Mouse (Mus musculus): ENCODE measurements at regions not wholly inside any gene's neighbourhood (a gene's known extent, or its start where the extent isn't known, plus 50 kb on each side); places are given as distances from the start of the nearest gene placed in this dataset.
"Not testable (repeated sequence)": the region's sequence is repeated elsewhere in the genome, so short reads cannot be mapped to it uniquely, and the experiment has no call there.

DNA sequence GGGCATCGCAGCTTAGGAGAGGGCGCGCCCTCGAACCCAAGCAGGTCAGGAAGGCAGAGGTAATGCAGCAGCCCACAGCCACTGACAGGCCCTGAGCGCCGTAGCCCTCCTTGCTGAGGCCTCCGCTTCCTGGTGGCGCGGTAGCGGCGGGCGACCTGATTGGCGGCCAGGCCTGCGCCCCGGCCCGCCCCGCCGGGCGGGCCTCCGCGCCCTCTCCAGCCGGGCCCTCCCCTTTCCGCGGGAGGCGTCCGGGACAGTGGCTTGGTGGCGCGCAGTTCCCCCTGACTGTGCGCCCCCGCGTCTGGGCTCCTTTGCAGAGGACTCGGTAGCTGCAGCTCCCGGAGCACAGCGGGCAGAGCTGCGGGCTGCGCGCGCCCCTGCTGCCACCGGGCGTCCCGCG is 242.1 kb downstream of the Gm21863 start:
- H3K4me1 ChIP-seq (ENCODE audit: control insufficient read depth, insufficient read depth, low read depth, low read length); H3K36me3 ChIP-seq (ENCODE audit: control insufficient read depth, insufficient read depth, low read length); H3K27me3 ChIP-seq (replicated peaks; ENCODE audit: control insufficient read depth, insufficient read depth, low read length); H3K9me3 ChIP-seq (ENCODE audit: control insufficient read depth, low read length); H3K27ac ChIP-seq (ENCODE audit: low read depth, low read length); ATAC-seq: not testable (repeated sequence)
- H3K4me2 ChIP-seq (ENCODE audit: low read length), result peak overlapping the region; percentile 43
- peak overlapping the region; percentile 39 for H3K4me3 ChIP-seq (ENCODE audit: low read length)
- WGBS, result 3% methylated on average over 25 of the region's 42 CpGs
- H3K9ac ChIP-seq (ENCODE audit: low read depth, low read length), result peak overlapping the region; percentile 13; the same call in 1 of the 2 replicates

DNA sequence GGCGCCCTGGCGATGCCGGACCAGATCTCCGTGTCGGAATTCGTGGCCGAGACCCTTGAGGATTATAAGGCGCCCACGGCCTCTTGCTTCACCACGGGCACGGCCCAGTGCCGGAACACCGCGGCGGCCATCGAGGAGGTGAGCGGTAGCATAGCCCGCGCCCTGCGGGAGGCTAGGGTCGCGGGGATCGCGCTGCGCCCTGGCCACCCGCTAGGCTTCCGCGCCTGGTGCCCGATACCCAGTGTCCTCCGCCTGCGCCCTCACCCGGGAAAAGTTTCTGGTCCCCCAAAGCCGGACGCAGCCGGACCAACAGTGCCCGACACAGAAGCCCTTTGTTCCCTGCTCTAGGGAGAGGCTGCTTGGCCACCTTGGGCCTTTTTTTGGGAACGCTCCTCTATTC is 242.6 kb downstream of the Gm21863 start:
- H3K9ac ChIP-seq (ENCODE audit: low read depth, low read length); H3K36me3 ChIP-seq (ENCODE audit: control insufficient read depth, insufficient read depth, low read length); H3K27me3 ChIP-seq (replicated peaks; ENCODE audit: control insufficient read depth, insufficient read depth, low read length); H3K4me1 ChIP-seq (ENCODE audit: control insufficient read depth, insufficient read depth, low read depth, low read length); ATAC-seq; H3K9me3 ChIP-seq (ENCODE audit: control insufficient read depth, low read length); H3K27ac ChIP-seq (ENCODE audit: low read depth, low read length): not testable (repeated sequence)
- peak overlapping the region; percentile 39 for H3K4me3 ChIP-seq (ENCODE audit: low read length)
- WGBS, result 0% methylated on average over 15 of the region's 37 CpGs
- peak overlapping the region; percentile 40 for H3K4me2 ChIP-seq (ENCODE audit: low read length)

DNA sequence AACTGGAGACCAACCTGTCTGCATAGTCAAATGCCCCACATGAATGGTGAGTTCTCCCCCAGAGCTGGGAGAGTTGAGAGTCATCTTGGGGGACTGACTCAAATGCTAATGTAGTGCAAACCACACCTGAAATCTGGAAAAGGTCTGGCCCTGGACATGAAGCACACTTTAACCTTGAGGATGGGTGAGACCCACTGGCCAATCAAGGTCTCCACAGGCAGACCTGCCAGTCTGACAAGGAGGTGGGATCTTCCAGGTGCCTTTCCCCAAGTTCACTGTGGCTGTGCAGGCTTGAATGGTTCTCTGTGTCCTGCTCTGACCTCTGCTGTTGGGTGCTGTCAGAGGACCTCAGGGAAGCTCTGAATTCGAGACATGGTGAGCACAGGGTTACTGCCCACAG is 269.6 kb downstream of the Gm21863 start:
- not testable (repeated sequence) for H3K4me3 ChIP-seq (ENCODE audit: low read length); H3K4me2 ChIP-seq (ENCODE audit: low read length); H3K9ac ChIP-seq (ENCODE audit: low read depth, low read length); ATAC-seq; H3K4me1 ChIP-seq (ENCODE audit: control insufficient read depth, insufficient read depth, low read depth, low read length); H3K27me3 ChIP-seq (replicated peaks; ENCODE audit: control insufficient read depth, insufficient read depth, low read length); H3K36me3 ChIP-seq (ENCODE audit: control insufficient read depth, insufficient read depth, low read length); H3K27ac ChIP-seq (ENCODE audit: low read depth, low read length)
- peaks cover 22% of the 10 kb centered on the region for H3K9me3 ChIP-seq (ENCODE audit: control insufficient read depth, low read length)
- 78% methylated on average over 1 of the region's 1 CpGs for WGBS

DNA sequence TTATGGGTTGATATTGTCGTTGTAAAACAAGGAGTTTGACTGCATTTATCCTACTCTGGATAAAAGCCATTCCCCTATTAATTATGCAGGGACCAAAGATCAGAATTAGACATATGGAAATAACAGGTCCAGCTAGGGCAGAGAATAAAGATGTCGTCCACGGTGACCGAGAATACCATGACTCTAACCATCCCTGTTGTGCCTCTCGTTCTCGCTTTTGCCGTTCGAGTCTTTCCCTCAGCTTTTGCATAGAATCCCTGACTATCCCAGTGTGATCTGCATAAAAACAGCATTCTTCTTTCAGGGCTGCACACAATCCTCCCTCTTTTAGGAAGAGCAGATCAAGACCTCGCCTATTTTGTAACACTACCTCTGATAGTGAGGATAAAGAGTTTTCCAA is 272.5 kb downstream of the Gm21863 start:
- 75% methylated on average over 9 of the region's 9 CpGs for WGBS
- not testable (repeated sequence) for H3K27ac ChIP-seq (ENCODE audit: low read depth, low read length); H3K4me3 ChIP-seq (ENCODE audit: low read length); H3K9ac ChIP-seq (ENCODE audit: low read depth, low read length); H3K36me3 ChIP-seq (ENCODE audit: control insufficient read depth, insufficient read depth, low read length); H3K4me1 ChIP-seq (ENCODE audit: control insufficient read depth, insufficient read depth, low read depth, low read length); H3K4me2 ChIP-seq (ENCODE audit: low read length); ATAC-seq; H3K27me3 ChIP-seq (replicated peaks; ENCODE audit: control insufficient read depth, insufficient read depth, low read length)
- peaks cover 50% of the 10 kb centered on the region for H3K9me3 ChIP-seq (ENCODE audit: control insufficient read depth, low read length)

DNA sequence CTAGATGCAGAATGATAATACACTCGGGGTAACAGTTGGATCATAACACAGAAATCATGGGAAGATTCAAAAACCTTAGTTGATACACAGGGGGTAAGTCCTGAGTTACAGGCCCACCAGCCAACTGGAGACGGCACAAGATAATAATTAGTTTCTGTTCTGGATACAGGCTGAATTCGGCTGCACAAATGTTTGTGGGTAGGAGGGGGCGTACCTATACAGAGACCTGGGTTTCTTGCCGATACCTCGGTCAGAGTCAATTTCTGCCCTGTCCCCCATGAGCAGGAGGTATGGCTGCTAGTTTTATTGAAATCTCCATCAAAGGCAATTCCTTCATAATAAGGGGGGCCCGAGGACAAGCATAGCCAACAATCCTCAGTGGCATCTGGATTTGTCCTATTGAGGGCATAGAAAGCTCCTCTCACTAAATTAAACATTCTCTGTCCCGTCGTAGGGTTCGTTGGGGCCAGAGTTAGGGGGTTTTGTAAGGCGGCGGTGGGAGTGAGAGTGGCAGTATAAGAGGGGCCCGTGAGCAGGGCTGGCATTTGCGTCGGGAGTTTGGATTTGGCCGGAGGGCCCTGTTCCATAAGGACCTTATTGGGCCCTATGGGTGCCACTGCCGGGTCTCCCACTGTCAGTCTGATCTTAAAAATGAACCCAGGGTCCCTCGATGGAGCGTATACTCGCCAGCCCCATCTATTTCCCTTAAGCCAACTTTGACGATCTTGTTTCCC is 273.3 kb downstream of the Gm21863 start:
- H3K4me1 ChIP-seq (ENCODE audit: control insufficient read depth, insufficient read depth, low read depth, low read length); ATAC-seq; H3K27me3 ChIP-seq (replicated peaks; ENCODE audit: control insufficient read depth, insufficient read depth, low read length); H3K9ac ChIP-seq (ENCODE audit: low read depth, low read length); H3K27ac ChIP-seq (ENCODE audit: low read depth, low read length); H3K4me2 ChIP-seq (ENCODE audit: low read length); H3K4me3 ChIP-seq (ENCODE audit: low read length); H3K36me3 ChIP-seq (ENCODE audit: control insufficient read depth, insufficient read depth, low read length): not testable (repeated sequence)
- peaks cover 58% of the 10 kb centered on the region for H3K9me3 ChIP-seq (ENCODE audit: control insufficient read depth, low read length)
- 77% methylated on average over 21 of the region's 21 CpGs for WGBS

DNA sequence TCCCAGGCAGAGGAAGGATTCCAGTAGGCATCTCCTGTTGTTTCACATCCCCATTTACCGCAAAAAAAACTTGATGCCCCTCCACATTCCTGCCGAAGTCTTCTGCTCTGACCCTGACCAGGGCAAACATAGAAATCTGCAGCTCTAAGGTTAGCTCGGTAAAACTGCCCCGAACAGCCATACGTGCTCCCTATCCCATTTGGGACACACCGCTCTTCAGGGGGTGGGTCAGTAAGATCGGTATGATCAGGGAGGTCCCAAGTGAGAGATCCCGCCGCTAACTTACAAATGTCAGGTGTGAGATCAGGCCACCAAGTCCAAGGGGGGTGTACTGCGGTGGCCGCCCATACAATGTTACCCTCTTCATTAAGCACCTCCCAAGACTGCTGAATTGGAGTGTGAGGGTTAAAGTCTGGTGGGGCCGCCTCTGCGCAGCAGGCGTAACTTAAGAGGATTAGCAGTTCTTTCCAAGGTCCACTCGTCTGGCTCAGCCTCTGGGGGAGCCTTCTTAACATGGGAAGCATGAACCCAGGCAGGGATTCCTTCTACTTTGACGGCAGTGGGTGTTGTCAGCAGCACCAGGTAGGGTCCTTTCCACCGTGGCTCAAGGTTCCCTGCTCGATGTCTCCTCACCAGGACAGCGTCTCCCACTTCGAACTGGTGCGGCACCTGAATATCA is 274.2 kb downstream of the Gm21863 start:
- not testable (repeated sequence) for H3K9ac ChIP-seq (ENCODE audit: low read depth, low read length); H3K36me3 ChIP-seq (ENCODE audit: control insufficient read depth, insufficient read depth, low read length); H3K4me1 ChIP-seq (ENCODE audit: control insufficient read depth, insufficient read depth, low read depth, low read length); H3K27me3 ChIP-seq (replicated peaks; ENCODE audit: control insufficient read depth, insufficient read depth, low read length); H3K4me2 ChIP-seq (ENCODE audit: low read length); H3K27ac ChIP-seq (ENCODE audit: low read depth, low read length); H3K4me3 ChIP-seq (ENCODE audit: low read length)
- WGBS, result 75% methylated on average over 21 of the region's 21 CpGs
- H3K9me3 ChIP-seq (ENCODE audit: control insufficient read depth, low read length), result peaks cover 66% of the 10 kb centered on the region
- ATAC-seq, result 0 out of 2 replicates have a peak, but pooled peaks have one; percentile 45

DNA sequence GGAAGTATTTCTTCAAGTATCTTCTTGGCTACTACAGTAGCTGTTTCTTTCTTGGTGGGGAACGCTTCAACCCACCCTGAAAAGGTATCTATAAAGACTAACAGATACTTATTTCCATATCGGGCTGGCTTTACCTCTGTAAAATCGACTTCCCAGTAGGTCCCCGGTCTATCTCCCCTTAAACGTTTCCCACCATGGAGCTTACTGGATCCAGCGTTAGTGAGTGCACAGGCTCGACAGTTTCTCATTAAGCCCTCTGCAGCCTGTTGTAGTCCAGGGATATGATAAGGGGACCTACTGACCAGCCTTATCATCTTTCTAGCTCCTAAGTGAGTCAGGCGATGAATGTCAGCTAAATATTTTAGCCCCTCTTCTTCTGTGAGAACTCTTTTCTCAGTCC is 275.1 kb downstream of the Gm21863 start:
- H3K27ac ChIP-seq (ENCODE audit: low read depth, low read length); H3K4me3 ChIP-seq (ENCODE audit: low read length); H3K27me3 ChIP-seq (replicated peaks; ENCODE audit: control insufficient read depth, insufficient read depth, low read length); H3K4me1 ChIP-seq (ENCODE audit: control insufficient read depth, insufficient read depth, low read depth, low read length); ATAC-seq; H3K4me2 ChIP-seq (ENCODE audit: low read length); H3K9ac ChIP-seq (ENCODE audit: low read depth, low read length): not testable (repeated sequence)
- 77% methylated on average over 8 of the region's 8 CpGs for WGBS
- Histone ChIP-seq H3K9me3 (ENCODE audit: control insufficient read depth, low read length) (peaks cover 75% of the 10 kb centered on the region), H3K36me3 (ENCODE audit: control insufficient read depth, insufficient read depth, low read length) (peaks cover 10% of the 10 kb centered on the region)

DNA sequence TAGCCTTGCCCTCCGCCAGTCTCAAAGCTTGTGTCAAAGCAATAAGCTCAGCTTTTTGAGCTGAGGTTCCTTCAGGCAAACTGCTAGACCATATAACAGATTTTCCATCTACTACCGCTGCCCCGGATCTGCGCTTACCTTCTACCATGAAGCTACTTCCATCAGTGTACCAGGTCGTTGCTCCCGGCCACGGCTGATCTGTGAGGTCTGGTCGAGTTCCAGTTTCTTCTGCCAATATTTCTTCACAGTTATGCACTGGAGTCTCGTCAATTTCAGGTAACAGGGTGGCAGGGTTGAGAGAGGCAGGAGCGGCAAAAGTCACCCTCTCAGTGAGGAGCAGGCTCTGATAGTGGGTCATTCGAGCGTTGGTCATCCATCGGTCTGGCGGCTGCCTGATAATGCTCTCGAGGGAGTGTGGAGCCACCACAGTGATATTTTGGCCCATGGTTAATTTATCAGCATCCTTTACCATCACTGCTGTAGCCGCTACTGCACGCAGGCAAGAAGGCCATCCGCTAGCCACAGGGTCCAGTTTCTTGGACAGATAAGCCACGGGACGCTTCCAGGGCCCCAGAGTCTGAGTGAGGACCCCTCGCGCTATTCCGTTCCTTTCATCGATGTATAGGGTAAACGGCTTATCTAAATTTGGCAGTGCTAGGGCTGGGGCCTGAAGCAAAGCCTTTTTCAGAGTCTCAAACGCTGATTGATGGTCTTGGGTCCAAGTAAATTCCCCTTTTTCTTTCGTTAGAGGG is 276.0 kb downstream of the Gm21863 start:
- Histone ChIP-seq H3K36me3 (ENCODE audit: control insufficient read depth, insufficient read depth, low read length) (peaks cover 10% of the 10 kb centered on the region), H3K9me3 (ENCODE audit: control insufficient read depth, low read length) (peaks cover 75% of the 10 kb centered on the region), H3K4me1 (ENCODE audit: control insufficient read depth, insufficient read depth, low read depth, low read length) (no peaks in the 10 kb centered on the region), H3K4me3 (ENCODE audit: low read length) (no peak overlapping the region), H3K4me2 (ENCODE audit: low read length) (no peak overlapping the region), H3K27me3 (replicated peaks; ENCODE audit: control insufficient read depth, insufficient read depth, low read length) (0 out of 2 replicates have a peak, but pooled peaks cover 3% of the 10 kb centered on the region), H3K9ac (ENCODE audit: low read depth, low read length) (no peak overlapping the region), H3K27ac (ENCODE audit: low read depth, low read length) (no peak overlapping the region)
- WGBS, result 69% methylated on average over 27 of the region's 27 CpGs
- no peak for ATAC-seq

DNA sequence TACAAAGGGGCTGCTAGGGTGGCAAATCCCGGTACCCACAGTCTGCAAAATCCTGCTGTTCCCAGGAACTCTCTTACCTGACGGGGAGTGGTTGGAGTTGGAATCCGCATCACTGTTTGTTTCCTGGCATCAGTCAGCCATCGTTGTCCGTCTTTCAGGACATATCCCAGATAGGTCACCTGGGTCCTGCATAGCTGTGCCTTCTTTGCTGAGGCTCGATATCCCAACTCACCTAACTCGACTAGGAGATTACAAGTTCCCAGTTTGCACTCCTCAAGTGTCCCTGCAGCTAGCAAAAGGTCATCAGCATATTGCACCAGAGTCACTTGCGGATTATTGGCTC is 276.6 kb downstream of the Gm21863 start:
- Histone ChIP-seq H3K9ac (ENCODE audit: low read depth, low read length) (no peak overlapping the region), H3K4me3 (ENCODE audit: low read length) (no peak overlapping the region), H3K27me3 (replicated peaks; ENCODE audit: control insufficient read depth, insufficient read depth, low read length) (0 out of 2 replicates have a peak, but pooled peaks cover 3% of the 10 kb centered on the region), H3K36me3 (ENCODE audit: control insufficient read depth, insufficient read depth, low read length) (peaks cover 10% of the 10 kb centered on the region), H3K4me2 (ENCODE audit: low read length) (no peak overlapping the region), H3K27ac (ENCODE audit: low read depth, low read length) (no peak overlapping the region), H3K9me3 (ENCODE audit: control insufficient read depth, low read length) (peaks cover 75% of the 10 kb centered on the region), H3K4me1 (ENCODE audit: control insufficient read depth, insufficient read depth, low read depth, low read length) (no peaks in the 10 kb centered on the region)
- WGBS, result 70% methylated on average over 8 of the region's 8 CpGs
- ATAC-seq, result no peak
